Mouse (Mus musculus) heart, postnatal 14 days (tissue): ENCODE data around the gene Nat14. TPM values are rescaled to one million over a fixed set of nuclear protein-coding genes. Genes with fewer than 3 reads are reported as not detected.

Source experiments
- DNase-seq, 2 experiments: peaks; one replicate each; pipeline ENCODE4 v3.0.0; 2021 to 2022
- intact Hi-C: fragments of 180-260 bp; cut with DNase I; formaldehyde crosslinking; loops from one replicate; pipeline ENCODE4 v1.15.1; 2025
- total RNA-seq, 2 experiments: library from RNA; stranded (reverse); gene quantifications; 2 replicates each; pipeline ENCODE4 v1.2.3; 2021

The Nat14 gene
- total RNA-seq, 2 experiments from 2014 or later: 5.9 to 6.1 TPM

DNA sequence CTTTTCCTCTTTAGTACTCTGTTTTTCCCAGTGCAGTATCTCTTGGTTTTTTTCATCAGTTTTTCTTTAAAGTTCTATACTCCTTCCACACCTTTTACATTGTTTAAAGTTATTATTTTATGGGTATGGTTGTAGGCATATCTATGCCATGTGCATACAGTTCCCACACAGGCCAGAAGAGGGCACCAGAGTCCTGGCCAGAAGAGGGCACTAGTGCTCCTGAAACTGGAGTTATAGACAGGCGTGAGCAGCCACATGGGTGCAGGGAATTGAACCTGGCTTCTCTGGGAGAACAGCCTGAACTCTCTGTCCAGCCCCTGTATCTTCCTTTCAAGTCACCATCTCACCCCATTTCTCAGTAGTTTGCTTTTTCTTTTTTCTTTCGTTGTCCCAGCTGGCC lies 16.6 kb downstream of the Nat14 start:
- DNase-seq: peak; percentile 76 to 85
- intact Hi-C loops: loop anchor here (2.0 kb wide), 1 partner anchor 28 kb away; no protein-coding TSS in a partner anchor

- DNase-seq: peak; percentile 83 to 90
- intact Hi-C loops: loop anchor here (2.0 to 10.0 kb wide), 5 partner anchors 75 to 383 kb away; partner anchors contain the start of genes Rasl2-9 and Ube2s
These were observed 18.2 kb downstream of the Nat14 start for GRCm38 (mm10) chr7:4940068-4940479.

- no peak for DNase-seq
- intact Hi-C loops: loop anchor here (1.0 to 10.0 kb wide), 5 partner anchors 22 to 318 kb away; partner anchors contain the start of genes Rasl2-9, Sbk2 and Ube2s
These were observed 20.8 kb downstream of the Nat14 start for GRCm38 (mm10) chr7:4942673-4943072.

GRCm38 (mm10) chr7:4943223-4943815 lies 21.5 kb downstream of the Nat14 start:
- intact Hi-C loops: loop anchor here (1.0 to 10.0 kb wide), 5 partner anchors 21 to 319 kb away; partner anchors contain the start of genes Rasl2-9, Sbk2 and Ube2s
- peak; percentile 93 to 98 for DNase-seq

DNA sequence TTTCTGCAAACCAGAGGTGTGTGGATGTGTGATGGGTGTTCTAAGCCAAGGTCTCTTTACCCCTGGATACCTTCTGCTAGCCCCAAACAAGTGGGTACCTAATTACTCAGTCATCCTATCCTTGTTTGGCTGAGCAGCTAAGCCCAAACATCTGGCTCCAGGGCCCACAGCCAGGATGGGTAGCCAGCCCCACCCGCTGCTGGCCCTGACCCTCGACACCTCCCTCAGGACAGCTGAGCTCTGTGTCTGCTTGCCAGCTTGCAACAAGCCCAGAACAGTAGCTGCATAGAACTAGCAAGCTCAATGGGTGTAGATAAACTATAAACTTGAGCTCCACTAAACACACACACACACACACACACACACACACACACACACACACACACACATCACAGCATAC lies 26.0 kb downstream of the Nat14 start:
- peak; percentile 72 to 76 for DNase-seq
- intact Hi-C loops: loop anchor here (10.0 kb wide), 1 partner anchor 323 kb away; no protein-coding TSS in a partner anchor

GRCm38 (mm10) chr7:4948386-4948785 lies 26.6 kb downstream of the Nat14 start:
- intact Hi-C loops: loop anchor here (10.0 kb wide), 1 partner anchor 324 kb away; no protein-coding TSS in a partner anchor
- DNase-seq: no peak

GRCm38 (mm10) chr7:4950561-4951342 lies 28.9 kb downstream of the Nat14 start:
- intact Hi-C loops: no loop called here
- peak; percentile 54 to 58 for DNase-seq

GRCm38 (mm10) chr7:4953815-4954445 lies 32.1 kb downstream of the Nat14 start:
- DNase-seq: peak in 1 of 2 experiments; percentile 43
- intact Hi-C loops: no loop called here

GRCm38 (mm10) chr7:4957361-4957760 lies 35.5 kb downstream of the Nat14 start:
- intact Hi-C loops: no loop called here
- DNase-seq: no peak

- no peak for DNase-seq
- intact Hi-C loops: no loop called here
These were observed 41.7 kb downstream of the Nat14 start for GRCm38 (mm10) chr7:4963527-4963926.

- intact Hi-C loops: loop anchor here (1.0 kb wide), 1 partner anchor 21 kb away; no protein-coding TSS in a partner anchor
- peak; percentile 83 to 91 for DNase-seq
These were observed 42.4 kb downstream of the Nat14 start, which contains the start of gene Sbk2 for GRCm38 (mm10) chr7:4964272-4964671. TSS of gene Sbk2 (minus strand) at chr7:4964406.

GRCm38 (mm10) chr7:4964988-4965387 lies 43.2 kb downstream of the Nat14 start:
- intact Hi-C loops: loop anchor here (1.0 kb wide), 1 partner anchor 22 kb away; no protein-coding TSS in a partner anchor
- DNase-seq: no peak

- intact Hi-C loops: no loop called here
These were observed 49.2 kb downstream of the Nat14 start, which contains the start of gene Sbk3 for GRCm38 (mm10) chr7:4971068-4971467. TSS of gene Sbk3 (minus strand) at chr7:4971168.

DNA sequence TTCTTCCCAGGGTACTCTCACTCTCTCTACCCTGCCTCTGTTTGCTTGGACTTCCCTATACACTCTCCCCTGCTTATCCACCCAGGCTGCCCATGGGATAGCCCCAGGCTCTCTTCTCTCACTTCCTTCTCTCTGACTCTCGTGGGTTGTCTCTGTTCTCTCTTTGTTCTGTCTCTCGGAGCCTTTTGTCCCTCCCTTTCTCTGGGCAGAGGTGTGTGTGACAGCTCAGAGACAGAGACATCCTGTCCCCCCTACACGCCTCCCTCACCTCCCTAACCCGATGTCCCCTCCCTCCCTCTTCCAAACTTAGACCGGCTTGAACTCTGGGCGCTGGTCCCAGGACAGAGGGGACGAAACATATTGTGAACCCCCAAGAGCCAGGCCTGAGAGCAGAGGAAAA lies 49.9 kb downstream of the Nat14 start:
- intact Hi-C loops: no loop called here
- peak; percentile 36 to 43 for DNase-seq

More at GRCm38 (mm10) chr7:4971068-4971467, 49.2 kb downstream of the Nat14 start, which contains the start of gene Sbk3:
- no peak for DNase-seq

GRCm38 (mm10) chr7:4972321-4973047 lies 50.7 kb downstream of the Nat14 start:
- DNase-seq: peak; percentile 72 to 77
- intact Hi-C loops: no loop called here

Other genes with a start within 250 kb of the Nat14 start
- gene Hspbp1, start 237.0 kb upstream of the Nat14 start, total RNA-seq: 10 to 100 TPM; 29.2 to 33.7 TPM
- 1 to 10 TPM; 1.6 to 1.8 TPM for gene Brsk1, start 231.4 kb upstream of the Nat14 start, total RNA-seq
- not detected for gene Tmem150b, start 196.8 kb upstream of the Nat14 start, total RNA-seq
- gene Kmt5c, start 181.9 kb upstream of the Nat14 start, total RNA-seq: 10 to 100 TPM; 30.5 to 31.9 TPM
- 1 to 10 TPM; 5.2 to 7.0 TPM for gene Cox6b2, start 168.9 kb upstream of the Nat14 start, total RNA-seq
- not detected for gene Fam71e2, start 150.7 kb upstream of the Nat14 start, total RNA-seq
- under 1 TPM in 1 of 2 experiments, not detected in 1; 0.12 TPM for gene Il11, start 139.2 kb upstream of the Nat14 start, total RNA-seq
- gene Tmem190, start 139.1 kb upstream of the Nat14 start, total RNA-seq: not detected
- gene Tmem238, start 132.4 kb upstream of the Nat14 start, total RNA-seq: 1 to 10 TPM; 4.2 to 4.3 TPM
- 100 to 1,000 TPM; 469 to 532 TPM for gene Rpl28, start 129.2 kb upstream of the Nat14 start, total RNA-seq
- 100 to 1,000 TPM in 1 of 2 experiments, 10 to 100 TPM in 1; 97.9 to 112 TPM for gene Ube2s, start 109.4 kb upstream of the Nat14 start, total RNA-seq
- under 1 TPM in 1 of 2 experiments, not detected in 1; 0.05 TPM for gene Shisa7, start 77.3 kb upstream of the Nat14 start, total RNA-seq
- gene Isoc2b, start 51.8 kb upstream of the Nat14 start, total RNA-seq: 1 to 10 TPM; 3.1 to 4.2 TPM
- 10 to 100 TPM; 22.9 to 27.0 TPM for gene Isoc2a, start 44.9 kb upstream of the Nat14 start, total RNA-seq
- gene Gm36210, start 15.5 kb upstream of the Nat14 start, total RNA-seq: not detected
- gene Zfp628, start 6.8 kb upstream of the Nat14 start, total RNA-seq: 1 to 10 TPM; 9.4 to 9.6 TPM
- gene Ssc5d, start 3.8 kb downstream of the Nat14 start, total RNA-seq: 1 to 10 TPM; 7.8 TPM
- gene Sbk2, start 42.4 kb downstream of the Nat14 start, total RNA-seq: 10 to 100 TPM in 1 of 2 experiments, 1 to 10 TPM in 1; 4.2 to 11.6 TPM
- 10 to 100 TPM; 14.9 to 37.3 TPM for gene Sbk3, start 49.1 kb downstream of the Nat14 start, total RNA-seq
- 10 to 100 TPM; 14.3 to 18.1 TPM for gene Zfp579, start 74.1 kb downstream of the Nat14 start, total RNA-seq
- gene Zfp524, start 92.4 kb downstream of the Nat14 start, total RNA-seq: 1 to 10 TPM; 8.1 to 8.6 TPM
- 10 to 100 TPM; 17.0 to 20.2 TPM for gene Fiz1, start 92.7 kb downstream of the Nat14 start, total RNA-seq
- gene Gm44973, start 93.5 kb downstream of the Nat14 start, total RNA-seq: not detected
- 10 to 100 TPM; 18.2 to 19.9 TPM for gene Zfp865, start 98.3 kb downstream of the Nat14 start, total RNA-seq
- under 1 TPM; 0.17 TPM for gene Ccdc106, start 98.5 kb downstream of the Nat14 start, total RNA-seq
- gene 4632433K11Rik, start 112.1 kb downstream of the Nat14 start, total RNA-seq: not detected
- 1 to 10 TPM; 5.0 to 6.6 TPM for gene Zfp784, start 116.4 kb downstream of the Nat14 start, total RNA-seq
- 1 to 10 TPM; 5.5 to 7.9 TPM for gene Zfp580, start 129.5 kb downstream of the Nat14 start, total RNA-seq
- gene U2af2, start 140.1 kb downstream of the Nat14 start, total RNA-seq: 10 to 100 TPM; 85.6 to 94.1 TPM
- gene Epn1, start 158.2 kb downstream of the Nat14 start, total RNA-seq: 100 to 1,000 TPM; 181 TPM
- gene Rfpl4, start 194.9 kb downstream of the Nat14 start, total RNA-seq: not detected
- 1 to 10 TPM; 5.3 to 5.8 TPM for gene Rasl2-9, start 203.9 kb downstream of the Nat14 start, total RNA-seq
- gene Vmn1r55, start 227.6 kb downstream of the Nat14 start, total RNA-seq: not detected